Mouse (Mus musculus) erythroblast, adult 5-6 weeks (primary cell): ENCODE data around the gene Jam3. TPM values are rescaled to one million over a fixed set of nuclear protein-coding genes. Genes with fewer than 3 reads are reported as not detected.

Experiments
- ATAC-seq: replicated peaks from 2 replicates; pipeline ENCODE4 v1.8.0; 2016; ENCODE audit warnings: moderate number of reproducible peaks, mild to moderate bottlenecking, moderate TSS enrichment, inconsistent platforms; ENCODE audit not compliant: poor library complexity, low FRiP score, severe bottlenecking
- total RNA-seq, 2 experiments: library from RNA; stranded (forward) in 1 of 2; stranded (reverse) in 1 of 2; fragments of 150-400 nt in 1 of 2; fragments of 200-764, 138-1000 nt in 1 of 2; gene quantifications; 2 replicates each; pipeline versions ENCODE4 v1.2.3 to v1.2.4; 2015 to 2017; ENCODE audit warnings: low replicate concordance in 2 of 2

Gene Jam3
- total RNA-seq, 2 experiments from 2014 or later = 0.60 TPM; not detected in 1

GRCm38 (mm10) chr9:27058341-27058740, 96.9 kb downstream of the Jam3 start:
- ATAC-seq = no peak

- no peak for ATAC-seq
These were observed 105.7 kb downstream of the Jam3 start for GRCm38 (mm10) chr9:27049492-27049891.

Other genes starting within 250 kb of the Jam3 start
- not detected in 2 replicates for gene Gm1110, start 232.3 kb downstream of the Jam3 start, total RNA-seq (2015; ENCODE audit: low replicate concordance)
- 0.60 TPM in 1 of 2 replicates, not detected in the other for gene Gm1110, start 232.3 kb downstream of the Jam3 start, total RNA-seq (2017; ENCODE audit: low replicate concordance)
- 1.9 and 6.0 TPM in 2 replicates for gene Acad8, start 155.9 kb downstream of the Jam3 start, total RNA-seq (2015; ENCODE audit: low replicate concordance)
- 2.2 and 6.1 TPM in 2 replicates for gene Acad8, start 155.9 kb downstream of the Jam3 start, total RNA-seq (2017; ENCODE audit: low replicate concordance)
- gene Thyn1, start 155.7 kb downstream of the Jam3 start, total RNA-seq (2015; ENCODE audit: low replicate concordance) = 16.1 and 17.5 TPM in 2 replicates
- 10.8 and 16.3 TPM in 2 replicates for gene Thyn1, start 155.7 kb downstream of the Jam3 start, total RNA-seq (2017; ENCODE audit: low replicate concordance)
- 21.3 and 21.9 TPM in 2 replicates for gene Vps26b, start 125.4 kb downstream of the Jam3 start, total RNA-seq (2015; ENCODE audit: low replicate concordance)
- 11.7 and 16.6 TPM in 2 replicates for gene Vps26b, start 125.4 kb downstream of the Jam3 start, total RNA-seq (2017; ENCODE audit: low replicate concordance)
- gene Ncapd3, start 125.2 kb downstream of the Jam3 start, total RNA-seq (2015; ENCODE audit: low replicate concordance) = 53.9 and 76.9 TPM in 2 replicates
- gene Ncapd3, start 125.2 kb downstream of the Jam3 start, total RNA-seq (2017; ENCODE audit: low replicate concordance) = 35.5 and 43.6 TPM in 2 replicates
- not detected in 2 replicates for gene Igsf9b, start 143.8 kb upstream of the Jam3 start, total RNA-seq (2015; ENCODE audit: low replicate concordance)
- under 0.01 TPM in 1 of 2 replicates, not detected in the other for gene Igsf9b, start 143.8 kb upstream of the Jam3 start, total RNA-seq (2017; ENCODE audit: low replicate concordance)
- not detected in 2 replicates for gene Spata19, start 241.4 kb upstream of the Jam3 start, total RNA-seq (2015; ENCODE audit: low replicate concordance)
- not detected in 2 replicates for gene Spata19, start 241.4 kb upstream of the Jam3 start, total RNA-seq (2017; ENCODE audit: low replicate concordance)